Mouse (Mus musculus): ENCODE results near the gene Ano10. TPM values are rescaled to one million over a fixed set of nuclear protein-coding genes. Genes with fewer than 3 reads are reported as not detected.

Gene Ano10
- polyA plus RNA-seq, 1 experiment from 2014 or later = 16.3 TPM

DNA sequence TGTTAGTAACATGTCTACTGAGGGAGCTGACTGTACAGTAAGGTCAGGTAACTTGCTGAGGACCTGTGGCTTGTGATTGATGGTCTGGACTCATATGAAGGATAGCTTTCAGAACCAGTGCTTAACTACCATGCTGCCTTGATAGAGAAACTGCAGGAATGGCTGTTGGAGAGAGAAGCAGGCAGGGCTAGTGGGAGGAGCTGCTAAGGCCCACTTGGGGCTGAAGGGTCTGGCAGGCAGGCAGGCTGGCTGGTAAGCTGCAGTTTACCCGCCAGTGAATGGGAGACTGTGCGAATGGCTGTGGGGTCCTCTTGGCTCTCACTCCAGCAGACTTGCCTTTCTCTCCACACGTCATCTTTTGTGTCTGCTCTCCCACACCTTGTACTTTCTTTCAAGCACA, 163.6 kb downstream of the Ano10 start:
- no peak overlapping the region for H3K9ac ChIP-seq (ENCODE audit: low read depth, low read length)
- WGBS (ENCODE audit: insufficient replicate concordance) = 66% methylated on average over 3 of the region's 3 CpGs
- H3K27me3 ChIP-seq (ENCODE audit: control insufficient read depth, insufficient read depth, low read depth, low read length) = no peaks in the 10 kb centered on the region
- H3K27ac ChIP-seq (ENCODE audit: low read length) = no peak overlapping the region
- peaks cover 28% of the 10 kb centered on the region for H3K4me1 ChIP-seq (ENCODE audit: control insufficient read depth, low read depth, low read length)
- ATAC-seq (ENCODE audit: low read depth) = no peak
- H3K4me2 ChIP-seq (ENCODE audit: low read depth, low read length) = no peak overlapping the region
- H3K9me3 ChIP-seq (replicated peaks; ENCODE audit: control insufficient read depth, low read length) = no peaks in the 10 kb centered on the region
- H3K36me3 ChIP-seq (ENCODE audit: control insufficient read depth, insufficient read depth) = no peaks in the 10 kb centered on the region; the same call in 1 of the 2 replicates
- H3K4me3 ChIP-seq (ENCODE audit: low read depth, low read length) = no peak overlapping the region

DNA sequence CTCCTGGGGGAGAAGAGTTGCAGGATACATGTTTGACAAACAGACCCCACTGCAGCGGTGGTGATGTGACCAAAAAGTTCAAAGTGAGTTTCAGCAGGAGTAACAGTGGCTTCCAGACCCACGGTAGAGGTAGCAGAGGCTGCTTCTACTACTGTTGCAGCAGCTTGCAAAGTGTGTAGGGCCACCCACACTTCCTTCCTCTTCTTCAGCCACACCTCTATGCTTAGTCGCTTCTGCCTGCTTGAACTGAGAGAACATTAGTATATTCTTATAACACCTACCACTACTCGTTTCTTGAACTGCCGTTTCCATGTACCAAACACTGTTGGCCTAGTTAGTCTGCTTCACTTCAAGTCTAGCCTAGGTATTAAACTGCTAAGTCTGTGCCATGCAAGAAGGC, 165.5 kb downstream of the Ano10 start:
- 0 out of 2 replicates have a peak overlapping the region, but pooled peaks have one; percentile 12 for H3K27ac ChIP-seq (ENCODE audit: low read length)
- 7% methylated on average over 5 of the region's 5 CpGs for WGBS (ENCODE audit: insufficient replicate concordance)
- no peak overlapping the region for H3K9ac ChIP-seq (ENCODE audit: low read depth, low read length)

DNA sequence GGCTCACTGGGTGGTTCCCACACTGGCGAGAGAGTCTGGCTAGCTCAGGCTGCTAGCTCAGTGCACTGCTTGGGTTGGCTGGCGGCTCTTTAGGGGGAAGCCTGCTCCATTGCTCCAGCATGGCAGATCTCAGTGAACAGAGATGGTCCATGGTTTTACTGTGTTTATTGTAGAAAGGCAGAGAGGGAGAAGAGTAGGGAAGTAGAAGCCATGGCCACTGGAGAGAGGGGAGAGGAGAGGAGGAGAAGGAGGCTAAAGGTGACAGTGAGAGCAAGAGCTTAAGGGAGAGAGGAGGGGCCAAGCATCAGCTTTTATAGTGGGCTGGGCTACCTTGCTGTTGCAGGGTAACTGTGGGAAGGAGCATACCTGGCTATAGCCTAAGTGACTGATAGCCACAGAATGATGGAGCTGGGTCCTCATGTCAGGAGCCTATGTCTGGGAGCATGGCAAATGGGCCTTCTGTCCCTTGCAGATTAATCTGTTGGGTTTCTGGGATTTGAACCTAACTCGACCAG, 166.9 kb downstream of the Ano10 start:
- Histone ChIP-seq H3K9ac (ENCODE audit: low read depth, low read length) (no peak overlapping the region), H3K27ac (ENCODE audit: low read length) (no peak overlapping the region), H3K9me3 (replicated peaks; ENCODE audit: control insufficient read depth, low read length) (no peaks in the 10 kb centered on the region), H3K36me3 (ENCODE audit: control insufficient read depth, insufficient read depth) (no peaks in the 10 kb centered on the region), H3K4me1 (ENCODE audit: control insufficient read depth, low read depth, low read length) (peaks cover 26% of the 10 kb centered on the region), H3K4me3 (ENCODE audit: low read depth, low read length) (no peak overlapping the region), H3K4me2 (ENCODE audit: low read depth, low read length) (no peak overlapping the region), H3K27me3 (ENCODE audit: control insufficient read depth, insufficient read depth, low read depth, low read length) (no peaks in the 10 kb centered on the region)
- 48% methylated on average over 3 of the region's 3 CpGs for WGBS (ENCODE audit: insufficient replicate concordance)
- no peak for ATAC-seq (ENCODE audit: low read depth)

More for the DNA sequence above, 165.5 kb downstream of the Ano10 start:
- peaks cover 21% of the 10 kb centered on the region for H3K4me1 ChIP-seq (ENCODE audit: control insufficient read depth, low read depth, low read length)
- no peaks in the 10 kb centered on the region for H3K27me3 ChIP-seq (ENCODE audit: control insufficient read depth, insufficient read depth, low read depth, low read length)
- no peaks in the 10 kb centered on the region; the same call in 1 of the 2 replicates for H3K36me3 ChIP-seq (ENCODE audit: control insufficient read depth, insufficient read depth)
- H3K4me3 ChIP-seq (ENCODE audit: low read depth, low read length) = no peak overlapping the region
- H3K4me2 ChIP-seq (ENCODE audit: low read depth, low read length) = no peak overlapping the region; the same call in 1 of the 2 replicates
- H3K9me3 ChIP-seq (replicated peaks; ENCODE audit: control insufficient read depth, low read length) = no peaks in the 10 kb centered on the region
- no peak for ATAC-seq (ENCODE audit: low read depth)

DNA sequence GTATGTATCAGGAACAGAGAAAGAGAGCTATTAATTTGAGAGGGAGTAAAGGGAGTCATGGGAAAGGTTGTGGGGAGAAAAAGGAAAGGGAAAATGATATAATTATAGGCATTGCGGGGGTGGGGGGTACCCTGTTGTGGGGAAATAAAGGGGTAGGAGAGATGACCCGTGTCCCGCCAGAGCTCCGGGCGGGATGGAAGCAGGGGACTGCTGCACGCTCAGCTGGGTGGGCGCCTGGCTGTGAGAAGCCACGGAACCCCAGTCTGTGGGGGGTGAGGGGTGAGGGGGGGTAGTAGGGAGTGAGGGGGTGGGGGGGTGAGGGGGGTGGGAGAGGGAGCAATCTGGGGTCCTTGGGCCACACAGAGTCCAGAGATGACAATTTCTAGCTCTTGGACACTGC, 167.4 kb downstream of the Ano10 start:
- peaks cover 26% of the 10 kb centered on the region for H3K4me1 ChIP-seq (ENCODE audit: control insufficient read depth, low read depth, low read length)
- no peaks in the 10 kb centered on the region for H3K27me3 ChIP-seq (ENCODE audit: control insufficient read depth, insufficient read depth, low read depth, low read length)
- H3K9me3 ChIP-seq (replicated peaks; ENCODE audit: control insufficient read depth, low read length) = no peaks in the 10 kb centered on the region
- no peaks in the 10 kb centered on the region for H3K36me3 ChIP-seq (ENCODE audit: control insufficient read depth, insufficient read depth)
- H3K27ac ChIP-seq (ENCODE audit: low read length) = no peak overlapping the region
- 84% methylated on average over 8 of the region's 8 CpGs for WGBS (ENCODE audit: insufficient replicate concordance)
- H3K4me3 ChIP-seq (ENCODE audit: low read depth, low read length) = no peak overlapping the region
- no peak for ATAC-seq (ENCODE audit: low read depth)
- no peak overlapping the region for H3K4me2 ChIP-seq (ENCODE audit: low read depth, low read length)
- no peak overlapping the region for H3K9ac ChIP-seq (ENCODE audit: low read depth, low read length)

Small RNA genes within 50 kb of the gene (microRNA-seq; reads per million reads assigned to microRNA genes)
- not detected for gene Mir8106

Other genes starting within 250 kb of the Ano10 start
- 17.9 and 20.1 TPM in 2 replicates for gene Snrk, start 177.2 kb downstream of the Ano10 start, polyA plus RNA-seq (2015; fragmentation: Nextera tagmentation; extraction: Ambion mirVana)
- gene Abhd5, start 57.2 kb upstream of the Ano10 start, polyA plus RNA-seq (2015; fragmentation: Nextera tagmentation; extraction: Ambion mirVana) = 22.7 and 23.9 TPM in 2 replicates

Measured in liver, embryonic 16.5 days (tissue).